In the genomic region with DNA sequence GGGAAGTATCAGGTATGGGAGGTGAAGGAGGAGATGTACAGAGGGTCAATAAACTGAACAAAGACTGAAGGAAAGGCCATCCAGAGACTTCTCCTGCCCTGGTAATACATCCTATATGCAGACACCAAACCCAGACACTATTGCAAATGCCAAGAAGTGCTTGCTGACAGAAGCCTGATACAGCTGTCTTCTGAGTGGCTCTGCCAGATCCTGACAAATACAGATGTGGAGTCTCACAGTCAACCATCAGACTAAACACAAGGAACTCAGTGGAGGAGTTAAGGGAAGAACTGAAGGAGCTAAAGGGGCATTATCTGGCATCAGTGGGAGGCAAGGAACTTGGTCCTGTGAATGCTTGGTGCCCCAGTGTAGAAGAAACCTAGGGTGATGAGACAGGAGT, we compare ENCODE assay signal across 24 mouse cellular contexts.
"Had no signal": no experiment of that assay in that cellular context is flagged by ENCODE, and none has a peak within 500 bp of the region (broad histone marks: within the 10 kb centered on the region; RNA-seq: fewer than 3 reads in every experiment).

No protein-coding gene starts in this region.

- ATAC-seq: hindbrain, embryonic 16.5 days; inflammation-experienced regulatory T-cells, adult 6 months; intestine, embryonic 15.5 days; intestine, postnatal 0 days had no signal

- H3K9me3 ChIP-seq: heart, embryonic 10.5 days; heart, embryonic 12.5 days; hindbrain, embryonic 10.5 days; hindbrain, embryonic 12.5 days; intestine, embryonic 15.5 days; limb, embryonic 10.5 days; limb, embryonic 12.5 days had no signal

- H3K9ac ChIP-seq: heart, embryonic 12.5 days; hindbrain, embryonic 12.5 days; hindbrain, embryonic 14.5 days; intestine, embryonic 15.5 days; limb, embryonic 12.5 days had no signal

- H3K4me2 ChIP-seq: heart, embryonic 12.5 days; hindbrain, embryonic 12.5 days; hindbrain, embryonic 14.5 days; intestine, embryonic 15.5 days; limb, embryonic 12.5 days had no signal

- DNase-seq: gastrocnemius, adult 2 months; gastrocnemius, postnatal 10 days; gastrocnemius, postnatal 25 days; heart, adult 18-20 months; heart, postnatal 10 days; heart, postnatal 4 days; kidney, adult 18-20 months; kidney, adult 8-10 months; kidney, postnatal 10 days; kidney, postnatal 25 days; kidney, postnatal 4 days had no signal

- H3K27me3 ChIP-seq: heart, embryonic 12.5 days; hindbrain, embryonic 12.5 days; intestine, embryonic 15.5 days; limb, embryonic 12.5 days had no signal

- H3K4me1 ChIP-seq: heart, embryonic 10.5 days; heart, embryonic 12.5 days; hindbrain, embryonic 10.5 days; hindbrain, embryonic 12.5 days; intestine, embryonic 15.5 days; limb, embryonic 10.5 days; limb, embryonic 12.5 days had no signal

- H3K36me3 ChIP-seq: heart, embryonic 10.5 days; heart, embryonic 12.5 days; hindbrain, embryonic 10.5 days; hindbrain, embryonic 12.5 days; intestine, embryonic 15.5 days; limb, embryonic 10.5 days; limb, embryonic 12.5 days had no signal

- H3K4me3 ChIP-seq: gastrocnemius, adult 2 months; heart, embryonic 10.5 days; heart, embryonic 12.5 days; hindbrain, embryonic 10.5 days; hindbrain, embryonic 12.5 days; intestine, embryonic 15.5 days; layer of hippocampus, adult 2 months; left cerebral cortex, adult 2 months; limb, embryonic 10.5 days; limb, embryonic 12.5 days had no signal

- H3K27ac ChIP-seq: gastrocnemius, adult 2 months; heart, embryonic 10.5 days; hindbrain, embryonic 10.5 days; hindbrain, embryonic 12.5 days; hindbrain, embryonic 14.5 days; intestine, embryonic 15.5 days; layer of hippocampus, adult 2 months; left cerebral cortex, adult 2 months; limb, embryonic 10.5 days; limb, embryonic 12.5 days had no signal
